Mouse (Mus musculus): ENCODE data around the gene Add2.
"Not testable (repeated sequence)": the region's sequence is repeated elsewhere in the genome, so short reads cannot be mapped to it uniquely, and the experiment has no call there.

GRCm38 (mm10) chr6:85978736-85979135 is 49.7 kb upstream of the Add2 start:
- not testable (repeated sequence) for TF ChIP-seq MYOG (IDR thresholded peaks at IDR 0.05; ENCODE audit: control insufficient read depth, extremely low read depth, insufficient read length); CTCF (IDR thresholded peaks at IDR 0.05; ENCODE audit: control insufficient read depth, insufficient read depth, insufficient read length); MYOD1 (IDR thresholded peaks at IDR 0.05; ENCODE audit: control insufficient read depth, insufficient read length, low read depth); MAX (IDR thresholded peaks at IDR 0.05); USF1 (IDR thresholded peaks at IDR 0.05; ENCODE audit: low read depth)
